Comparison of ENCODE assay signal across 23 mouse cellular contexts in genomic region chr6:49068361-49068760, GRCm38 (mm10). TPM values are rescaled to one million over a fixed set of nuclear protein-coding genes. Genes with fewer than 3 reads are reported as not detected.
"Had no signal": no experiment of that assay in that cellular context is flagged by ENCODE, and none has a peak within 500 bp of the region (broad histone marks: within the 10 kb centered on the region; RNA-seq: fewer than 3 reads in every experiment).

No protein-coding gene starts in this region.

- H3K27me3 ChIP-seq: limb, embryonic 13.5 days; liver, embryonic 13.5 days; megakaryocyte, embryonic 14.5 days; midbrain, embryonic 13.5 days; neural tube, embryonic 13.5 days had no signal

- H3K4me3 ChIP-seq: layer of hippocampus, adult 2 months; limb, embryonic 10.5 days; limb, embryonic 13.5 days; liver, embryonic 13.5 days; megakaryocyte, embryonic 14.5 days; midbrain, embryonic 10.5 days; midbrain, embryonic 13.5 days; myocyte; neural tube, embryonic 13.5 days had no signal

- H3K4me2 ChIP-seq: limb, embryonic 13.5 days; liver, embryonic 13.5 days; lung, embryonic 14.5 days; midbrain, embryonic 13.5 days; neural tube, embryonic 13.5 days had no signal

- DNase-seq: kidney, adult 2 months; kidney, postnatal 25 days; layer of hippocampus, adult 9-11 months; liver; liver, embryonic 13.5 days; lung, embryonic 14.5 days; lung, postnatal 10 days; lung, postnatal 36 days; retina, postnatal 1 day; thymus, postnatal 25 days had no signal

- H3K27ac ChIP-seq: kidney, postnatal 0 days; layer of hippocampus, adult 2 months; limb, embryonic 10.5 days; limb, embryonic 13.5 days; liver, embryonic 13.5 days; midbrain, embryonic 10.5 days; midbrain, embryonic 13.5 days; neural tube, embryonic 13.5 days; stomach, postnatal 0 days had no signal

- ATAC-seq: midbrain, embryonic 13.5 days; midbrain, embryonic 16.5 days had no signal

- H3K4me1 ChIP-seq: limb, embryonic 13.5 days had no signal

- H3K36me3 ChIP-seq: limb, embryonic 10.5 days; limb, embryonic 13.5 days; liver, embryonic 13.5 days; midbrain, embryonic 10.5 days; midbrain, embryonic 13.5 days; neural tube, embryonic 13.5 days had no signal

- H3K9me3 ChIP-seq: limb, embryonic 10.5 days; limb, embryonic 13.5 days; liver, embryonic 13.5 days; megakaryocyte, embryonic 14.5 days; midbrain, embryonic 10.5 days; midbrain, embryonic 13.5 days; neural tube, embryonic 13.5 days had no signal

- H3K9ac ChIP-seq: limb, embryonic 13.5 days; liver, embryonic 13.5 days; lung, embryonic 14.5 days; midbrain, embryonic 13.5 days; neural tube, embryonic 13.5 days had no signal

RNA-seq across cellular contexts. Expression of gene Gpnmb, which starts 32.0 kb away (rescaled TPM):
- total RNA-seq: monocyte, adult 5-6 weeks; neutrophil, adult 5-6 weeks had no signal
